Mouse (Mus musculus) layer of hippocampus, adult 9-11 months (tissue): ENCODE results near the gene Kansl3.
A peak's percentile ranks its signal among the peaks of the same experiment; 100 is the strongest.

Experiments used
- DNase-seq: peaks from one replicate; pipeline ENCODE4 v3.0.0; 2022

Gene Kansl3

GRCm38 (mm10) chr1:36321164-36321563, 47.8 kb downstream of the Kansl3 start:
- no peak for DNase-seq

GRCm38 (mm10) chr1:36315776-36316100, 53.2 kb downstream of the Kansl3 start:
- no peak for DNase-seq

- no peak for DNase-seq
Measured at GRCm38 (mm10) chr1:36314959-36315775, 53.8 kb downstream of the Kansl3 start.

GRCm38 (mm10) chr1:36309498-36309901, 59.5 kb downstream of the Kansl3 start:
- peak; percentile 76 for DNase-seq

- DNase-seq = no peak
Measured at GRCm38 (mm10) chr1:36308966-36309475, 60.0 kb downstream of the Kansl3 start.

GRCm38 (mm10) chr1:36308451-36308901, 60.5 kb downstream of the Kansl3 start:
- no peak for DNase-seq

GRCm38 (mm10) chr1:36307495-36308280, 61.3 kb downstream of the Kansl3 start, which contains the start of gene Arid5a:
Gene Arid5a (plus strand): TSS chr1:36307733.
- peak; percentile 93 for DNase-seq

- no peak for DNase-seq
Measured at GRCm38 (mm10) chr1:36307121-36307494, 61.9 kb downstream of the Kansl3 start.

GRCm38 (mm10) chr1:36306120-36306519, 62.9 kb downstream of the Kansl3 start:
- DNase-seq = no peak

- DNase-seq = no peak
Measured at GRCm38 (mm10) chr1:36304764-36305163, 64.2 kb downstream of the Kansl3 start.

- peak; percentile 91 for DNase-seq
Measured at GRCm38 (mm10) chr1:36303381-36304320, 65.3 kb downstream of the Kansl3 start.

- no peak for DNase-seq
Measured at GRCm38 (mm10) chr1:36302957-36303356, 66.0 kb downstream of the Kansl3 start.

- no peak for DNase-seq
Measured at GRCm38 (mm10) chr1:36302273-36302672, 66.7 kb downstream of the Kansl3 start.

- no peak for DNase-seq
Measured at GRCm38 (mm10) chr1:36300486-36300885, 68.5 kb downstream of the Kansl3 start.

GRCm38 (mm10) chr1:36299676-36300075, 69.3 kb downstream of the Kansl3 start:
- no peak for DNase-seq

- no peak for DNase-seq
Measured at GRCm38 (mm10) chr1:36299126-36299525, 69.9 kb downstream of the Kansl3 start.

GRCm38 (mm10) chr1:36298107-36298506, 70.9 kb downstream of the Kansl3 start:
- DNase-seq = no peak

GRCm38 (mm10) chr1:36296466-36297149, 72.4 kb downstream of the Kansl3 start:
- no peak for DNase-seq

GRCm38 (mm10) chr1:36294402-36294801, 74.6 kb downstream of the Kansl3 start:
- DNase-seq = no peak

GRCm38 (mm10) chr1:36293470-36293869, 75.5 kb downstream of the Kansl3 start:
- no peak for DNase-seq
